Comparison of ENCODE assay signal across 27 mouse cellular contexts in the genomic region with DNA sequence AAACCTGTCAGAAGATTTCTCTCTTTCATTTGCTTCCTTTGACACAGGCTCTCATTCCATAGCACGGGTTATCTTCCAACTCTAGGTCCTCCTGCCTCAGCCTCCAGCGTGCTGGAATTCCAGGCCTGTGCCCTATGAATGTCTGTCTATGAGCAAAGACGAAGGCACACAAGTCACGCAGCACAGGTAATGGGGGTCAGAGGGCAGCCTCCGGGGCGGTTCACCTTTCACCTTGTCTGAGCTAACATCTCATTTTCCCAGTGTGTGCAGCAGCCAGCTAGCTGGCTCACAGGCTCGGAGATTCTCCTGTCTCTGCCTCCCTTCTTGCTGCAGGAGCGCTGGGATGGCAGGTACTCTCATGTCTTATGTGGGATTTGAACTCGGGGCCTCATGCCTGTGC.
"Had no signal": no experiment of that assay in that cellular context is flagged by ENCODE, and none has a peak within 500 bp of the region (broad histone marks: within the 10 kb centered on the region; RNA-seq: fewer than 3 reads in every experiment).

No protein-coding gene starts in this region.

- H3K4me3 ChIP-seq: embryonic facial prominence, embryonic 10.5 days; embryonic facial prominence, embryonic 12.5 days; embryonic facial prominence, embryonic 13.5 days; embryonic facial prominence, embryonic 15.5 days; erythroblast, embryonic 14.5 days; forebrain, embryonic 10.5 days; forebrain, embryonic 12.5 days; forebrain, embryonic 13.5 days; forebrain, embryonic 15.5 days; gastrocnemius, adult 2 months; heart, adult 2 months had no signal

- H3K9ac ChIP-seq: embryonic facial prominence, embryonic 12.5 days; embryonic facial prominence, embryonic 13.5 days; embryonic facial prominence, embryonic 15.5 days; forebrain, embryonic 12.5 days; forebrain, embryonic 13.5 days; forebrain, embryonic 15.5 days; forebrain, postnatal 0 days had no signal

- H3K27ac ChIP-seq: embryonic facial prominence, embryonic 10.5 days; embryonic facial prominence, embryonic 12.5 days; embryonic facial prominence, embryonic 13.5 days; embryonic facial prominence, embryonic 15.5 days; forebrain, embryonic 10.5 days; forebrain, embryonic 12.5 days; forebrain, embryonic 13.5 days; forebrain, embryonic 15.5 days; gastrocnemius, adult 2 months; heart, adult 2 months had no signal

- H3K27me3 ChIP-seq: embryonic facial prominence, embryonic 12.5 days; embryonic facial prominence, embryonic 13.5 days; embryonic facial prominence, embryonic 15.5 days; forebrain, embryonic 12.5 days; forebrain, embryonic 13.5 days; forebrain, embryonic 15.5 days had no signal

- H3K4me1 ChIP-seq: embryonic facial prominence, embryonic 10.5 days; embryonic facial prominence, embryonic 12.5 days; embryonic facial prominence, embryonic 13.5 days; embryonic facial prominence, embryonic 15.5 days; forebrain, embryonic 10.5 days; forebrain, embryonic 12.5 days; forebrain, embryonic 13.5 days; forebrain, embryonic 15.5 days had no signal

- H3K36me3 ChIP-seq: embryonic facial prominence, embryonic 10.5 days; embryonic facial prominence, embryonic 12.5 days; embryonic facial prominence, embryonic 13.5 days; embryonic facial prominence, embryonic 15.5 days; forebrain, embryonic 10.5 days; forebrain, embryonic 12.5 days; forebrain, embryonic 15.5 days had no signal

- DNase-seq: cerebellum, adult 2 months; cerebellum, adult 8-10 months; cerebellum, adult 9-10 months; cerebellum, adult 9-11 months; cerebellum, postnatal 10 days; cerebellum, postnatal 14 days; cerebellum, postnatal 25 days; cerebellum, postnatal 36 days; embryo, embryonic 11 days; forebrain, postnatal 0 days; gastrocnemius, adult 2 months; gastrocnemius, postnatal 10 days; gastrocnemius, postnatal 14 days; gastrocnemius, postnatal 25 days; gastrocnemius, postnatal 36 days; heart, adult 11 months; heart, adult 18-20 months; heart, adult 2 months had no signal
